Mouse (Mus musculus): ENCODE data around the gene Slc26a8.

DNA sequence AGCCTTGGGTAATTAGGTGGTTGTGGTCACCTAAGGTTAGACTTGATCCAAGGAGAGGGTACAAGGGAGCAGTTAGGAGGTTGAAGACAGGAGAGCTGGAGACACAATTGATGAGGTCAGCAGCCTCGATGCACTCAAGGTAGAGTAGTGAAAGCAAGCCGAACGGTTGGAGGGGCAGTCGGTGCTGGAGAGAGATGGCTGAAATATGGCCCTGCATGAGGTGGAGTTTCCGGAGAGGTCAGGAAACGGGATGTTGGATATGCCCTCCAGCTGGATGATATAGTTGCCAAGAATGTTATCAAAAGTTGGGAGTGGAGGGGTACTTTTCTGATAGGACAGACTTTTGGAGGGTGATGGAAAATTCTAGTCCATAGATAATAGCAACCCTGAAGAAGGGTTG is 22.3 kb upstream of the Slc26a8 start:
- no peak for TF ChIP-seq GATA1 (IDR thresholded peaks at IDR 0.05; ENCODE audit: low read depth, low read length)
- no peak for TF ChIP-seq EP300 (IDR thresholded peaks at IDR 0.05; ENCODE audit: low read depth in 1 of 2, low read length in 2 of 2)
- no peak for TF ChIP-seq CHD2 (IDR thresholded peaks at IDR 0.05; ENCODE audit: low read length)
- TF ChIP-seq NELFE (IDR thresholded peaks at IDR 0.05; ENCODE audit: low read depth, low read length) = no peak
- TF ChIP-seq CTCF (IDR thresholded peaks at IDR 0.05 in 2 of 3, conservative IDR thresholded peaks at IDR 0.05 in 1 of 3; ENCODE audit: control insufficient read depth in 1 of 3, insufficient read depth in 1 of 3, low read depth in 2 of 3, low read length in 3 of 3, poor library complexity in 1 of 3, severe bottlenecking in 1 of 3) = no peak
- TF ChIP-seq KAT2A (conservative IDR thresholded peaks at IDR 0.05; ENCODE audit: low read depth, low read length) = no peak
- no peak for TF ChIP-seq POLR2A (IDR thresholded peaks at IDR 0.05; ENCODE audit: control insufficient read depth in 1 of 2, insufficient read depth in 1 of 2, low read depth in 1 of 2, low read length in 2 of 2, poor library complexity in 1 of 2)
- no peak for TF ChIP-seq MEF2A (IDR thresholded peaks at IDR 0.05; ENCODE audit: extremely low read depth, insufficient replicate concordance, low read depth, low read length, poor library complexity, severe bottlenecking)

All from MEL (cell line).